Mouse (Mus musculus): ENCODE measurements around the gene Pde3a.

The Pde3a gene

GRCm38 (mm10) chr6:141408758-141409157 lies 159.7 kb downstream of the Pde3a start:
- DNase-seq, result no peak

DNA sequence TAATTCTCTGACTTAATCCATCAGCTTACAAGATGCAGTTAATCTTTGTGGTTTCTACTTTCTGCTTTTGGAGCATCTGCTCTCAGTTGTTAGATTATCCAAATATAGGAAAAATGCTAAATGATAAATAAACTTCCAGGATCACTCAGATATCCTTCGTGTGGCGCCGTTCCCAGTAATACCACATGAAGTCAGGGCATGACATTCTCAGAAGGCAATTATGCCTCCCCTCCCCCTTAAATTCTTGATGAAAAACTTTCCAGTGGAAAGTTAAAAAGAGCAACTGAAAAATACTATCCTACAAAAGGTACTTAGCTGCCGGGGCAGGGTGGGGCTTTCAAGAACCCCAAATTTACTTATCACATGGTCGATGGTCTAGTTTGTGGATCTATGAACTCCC lies 161.8 kb downstream of the Pde3a start:
- DNase-seq, result no peak

DNA sequence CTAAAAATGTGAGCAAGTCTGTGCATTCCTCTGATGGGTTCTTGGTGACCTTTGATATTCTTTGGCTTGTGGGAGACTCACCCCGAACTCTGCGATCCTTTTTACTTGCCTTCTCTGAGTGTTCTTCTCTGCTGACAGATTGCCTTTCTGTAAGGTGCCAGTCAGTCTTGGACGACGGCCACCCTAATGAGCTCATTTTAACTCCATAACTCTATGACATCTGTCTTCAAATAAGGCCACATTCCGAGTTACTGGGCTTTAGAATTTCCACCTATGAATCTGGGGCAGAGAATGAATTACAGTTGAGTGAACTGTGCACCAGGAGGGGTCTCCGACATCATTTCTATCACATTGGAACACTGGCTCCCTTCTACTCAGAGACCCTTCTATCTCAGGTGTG lies 176.0 kb downstream of the Pde3a start:
- DNase-seq, result no peak

DNA sequence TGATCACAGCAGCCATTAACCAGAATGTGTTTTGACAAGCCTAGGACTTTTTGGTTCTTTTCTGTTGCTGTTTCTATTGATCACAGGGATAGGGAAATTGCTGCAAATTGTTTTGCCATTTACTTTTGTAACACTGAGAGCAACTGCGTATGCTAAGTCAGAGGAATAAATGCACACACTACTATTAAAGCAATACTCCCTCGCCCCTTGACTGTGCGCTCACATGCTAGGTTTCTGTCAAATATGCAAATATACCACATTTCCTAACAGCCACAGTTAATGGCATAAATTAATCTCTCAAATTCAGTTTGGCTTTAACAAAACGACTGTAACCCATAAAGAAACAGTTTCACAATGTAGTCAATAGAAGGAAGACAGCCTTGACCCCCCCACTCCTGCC lies 179.5 kb downstream of the Pde3a start:
- no peak for DNase-seq

DNA sequence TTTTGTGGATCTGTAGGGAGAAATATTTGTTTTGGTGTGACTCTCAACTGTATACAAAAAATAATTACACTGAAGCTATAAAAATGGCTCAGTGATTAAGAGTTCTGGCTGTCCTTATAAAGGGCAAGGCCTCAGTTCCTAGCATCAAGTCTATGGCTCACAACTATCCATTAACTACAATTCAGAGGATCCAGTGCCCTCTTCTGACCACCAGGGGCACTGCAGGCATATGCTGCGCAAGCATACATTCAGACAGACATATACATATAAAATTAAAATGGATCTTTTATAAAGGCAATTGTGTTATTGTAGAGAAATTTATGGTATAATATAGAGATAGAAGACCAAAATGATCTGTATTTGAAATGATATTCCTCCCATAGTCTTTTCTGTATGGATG lies 181.1 kb downstream of the Pde3a start:
- no peak for DNase-seq

GRCm38 (mm10) chr6:141432271-141432974 lies 183.4 kb downstream of the Pde3a start:
- no peak for DNase-seq

GRCm38 (mm10) chr6:141433917-141434756 lies 185.1 kb downstream of the Pde3a start:
- DNase-seq, result peak; percentile 43

GRCm38 (mm10) chr6:141435160-141435559 lies 186.1 kb downstream of the Pde3a start:
- no peak for DNase-seq

DNA sequence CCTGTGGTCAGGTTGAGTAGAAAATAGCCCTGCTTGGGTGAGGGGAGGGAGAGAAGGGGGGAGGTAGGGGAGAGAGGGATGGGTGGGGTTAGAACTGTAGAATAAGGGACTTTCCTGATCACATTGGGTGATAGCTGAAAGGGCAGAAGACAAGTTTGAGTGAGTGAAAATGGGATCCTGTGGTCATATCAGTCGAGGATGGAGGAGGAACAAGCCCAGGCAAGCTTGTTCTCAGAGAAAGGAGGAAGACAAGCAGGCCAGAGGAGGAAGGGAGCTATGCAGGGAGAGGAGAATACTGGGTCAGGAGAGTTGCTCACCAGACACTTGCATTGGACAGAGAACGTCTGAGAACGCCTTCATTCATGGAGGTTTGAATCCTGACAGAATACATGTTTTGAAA lies 190.9 kb downstream of the Pde3a start:
- DNase-seq, result no peak

DNA sequence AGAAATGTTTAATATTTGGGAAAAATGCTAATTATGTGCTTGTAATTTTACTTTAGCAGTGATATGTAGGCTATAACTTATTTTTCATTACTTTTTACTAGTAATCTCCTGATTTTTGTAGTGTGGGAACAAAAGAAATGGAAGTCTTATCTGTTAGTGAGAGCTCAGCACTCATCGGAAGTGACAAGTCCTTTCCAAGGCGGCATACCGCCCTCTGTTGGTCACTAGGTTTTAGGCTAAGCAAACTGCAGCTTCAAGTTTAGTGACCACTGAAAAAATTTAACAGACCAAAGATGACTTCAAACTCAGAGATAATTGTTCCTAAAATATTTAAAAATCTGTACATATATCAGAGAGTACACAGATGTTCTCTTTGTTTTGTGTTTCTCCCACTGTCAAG lies 198.5 kb downstream of the Pde3a start:
- peak; percentile 45 for DNase-seq

DNA sequence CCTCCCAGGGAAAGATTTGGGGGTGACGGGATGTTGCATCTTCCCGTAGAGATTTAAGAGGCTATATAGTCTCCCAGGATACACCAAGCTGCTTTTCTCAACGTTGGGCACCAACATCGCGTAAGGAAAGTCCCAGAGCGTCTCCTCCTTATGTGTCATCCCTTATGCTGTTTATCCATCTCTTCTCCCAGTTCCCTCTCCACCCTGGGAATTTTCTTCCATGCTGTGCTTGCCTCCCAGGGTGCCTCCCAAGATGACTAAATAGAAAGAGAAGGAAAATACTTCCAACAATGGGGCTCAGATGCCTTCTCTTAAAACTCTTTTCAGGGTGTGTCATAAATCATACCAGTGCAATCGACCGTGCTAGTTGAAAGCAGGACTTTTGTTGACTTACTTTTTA lies 199.8 kb downstream of the Pde3a start:
- DNase-seq, result peak; percentile 8

- no peak for DNase-seq
Observed at GRCm38 (mm10) chr6:141455335-141455734, 206.3 kb downstream of the Pde3a start.

GRCm38 (mm10) chr6:141456591-141456990 lies 207.5 kb downstream of the Pde3a start:
- DNase-seq, result no peak

DNA sequence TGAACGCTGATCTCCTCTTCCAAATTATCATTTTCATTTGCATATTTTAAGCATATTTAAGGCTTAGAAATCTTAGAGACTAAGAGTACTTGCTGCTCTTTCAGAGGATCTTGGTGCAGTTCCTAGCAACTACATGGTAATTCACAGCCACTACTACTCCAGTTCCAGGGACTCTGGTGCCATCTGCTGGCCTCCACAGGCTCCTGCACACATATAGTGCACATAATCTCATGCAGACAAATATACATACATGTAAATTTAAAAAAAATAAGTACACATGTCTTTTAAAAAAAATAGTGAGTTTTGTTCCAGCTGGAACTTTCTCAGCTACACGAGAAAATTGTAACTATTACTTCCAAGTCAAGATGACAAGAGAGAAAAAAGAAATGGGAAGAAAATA lies 221.2 kb downstream of the Pde3a start:
- DNase-seq, result no peak

DNA sequence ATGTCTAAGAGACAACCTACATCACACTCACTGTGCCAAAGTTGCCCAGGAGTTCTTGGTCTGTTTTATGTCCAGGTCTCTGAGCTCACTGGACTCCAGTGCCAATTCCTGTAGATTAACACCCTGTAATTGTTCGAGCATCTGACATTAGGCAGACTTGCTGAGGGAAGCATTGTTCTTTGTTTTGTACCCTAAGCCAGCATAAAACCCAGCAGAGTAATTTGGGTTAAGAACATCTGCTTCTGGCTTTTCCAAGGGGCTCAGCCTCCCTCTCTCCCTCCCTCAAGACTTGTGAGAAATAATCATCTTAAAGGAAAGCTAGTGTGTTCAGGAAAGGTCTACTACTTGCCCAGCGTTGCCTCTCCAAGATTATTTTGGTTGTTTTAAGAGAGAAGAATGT lies 225.2 kb downstream of the Pde3a start:
- no peak for DNase-seq

GRCm38 (mm10) chr6:141474696-141475095 lies 225.6 kb downstream of the Pde3a start:
- DNase-seq, result no peak

- DNase-seq, result no peak
Observed at GRCm38 (mm10) chr6:141485302-141486021, 236.4 kb downstream of the Pde3a start.

DNA sequence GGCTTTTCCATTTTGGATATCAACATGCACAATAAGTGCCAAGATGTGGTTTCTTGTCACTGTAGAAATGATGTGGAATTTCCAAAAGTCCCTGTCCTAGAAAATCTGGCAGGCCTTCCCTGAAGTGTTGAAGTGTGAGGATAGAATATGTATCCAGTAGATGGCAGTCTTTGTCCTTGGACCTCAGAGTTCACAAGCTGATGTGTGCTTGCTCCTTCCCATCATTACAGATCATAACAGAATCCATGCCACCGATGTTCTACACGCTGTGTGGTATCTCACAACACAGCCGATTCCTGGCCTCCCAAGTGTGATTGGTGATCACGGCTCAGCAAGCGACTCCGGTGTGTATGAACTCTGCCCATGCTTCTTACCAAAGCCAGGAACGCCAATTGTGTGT lies 238.2 kb downstream of the Pde3a start:
- DNase-seq, result no peak

GRCm38 (mm10) chr6:141488619-141489018 lies 239.6 kb downstream of the Pde3a start:
- DNase-seq, result no peak

DNA sequence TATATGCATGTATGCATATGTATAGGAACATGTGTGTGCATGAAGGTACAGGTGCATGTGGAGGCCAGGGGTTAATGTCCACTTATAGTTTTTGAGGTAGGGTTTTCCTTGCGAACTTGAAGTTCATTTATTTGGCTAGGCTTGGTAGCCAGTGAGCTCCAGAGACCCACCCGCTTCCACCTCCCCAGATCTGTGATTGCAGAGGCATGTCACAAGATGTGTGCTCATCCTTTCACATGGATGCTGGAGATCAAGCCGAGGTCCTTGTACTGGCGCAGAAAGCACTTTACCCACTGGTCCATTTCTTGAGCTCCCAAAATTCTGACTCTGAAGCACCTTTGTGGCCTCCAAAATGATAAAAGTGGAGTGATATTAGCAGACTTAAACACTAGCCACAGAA lies 245.8 kb downstream of the Pde3a start:
- DNase-seq, result no peak

GRCm38 (mm10) chr6:141495634-141496418 lies 246.8 kb downstream of the Pde3a start:
- no peak for DNase-seq

GRCm38 (mm10) chr6:141499511-141499910 lies 250.4 kb downstream of the Pde3a start:
- DNase-seq, result no peak

DNA sequence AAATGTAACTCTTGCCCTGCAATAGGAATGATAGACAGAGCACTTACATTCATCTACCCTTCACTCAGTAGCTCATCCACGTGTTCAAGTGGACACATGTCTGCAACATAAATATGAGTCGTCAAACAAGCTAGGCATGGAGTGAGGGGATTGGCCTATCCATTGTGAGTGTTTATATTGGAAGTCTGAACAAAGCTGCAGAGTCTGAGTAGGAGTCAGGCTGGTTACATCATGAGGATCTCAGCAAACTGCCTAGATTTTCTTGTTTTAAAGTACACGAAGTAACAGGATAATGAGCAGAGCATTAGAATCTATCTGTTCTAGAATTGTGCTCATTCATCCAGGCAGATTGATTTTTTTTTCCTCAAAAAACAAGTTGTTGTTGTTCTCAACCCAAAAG lies 252.1 kb downstream of the Pde3a start:
- DNase-seq, result no peak
